Mouse (Mus musculus) natural killer cell, adult 2 months (primary cell): ENCODE measurements at regions not wholly inside any gene's neighbourhood (a gene's known extent, or its start where the extent isn't known, plus 50 kb on each side); places are given as distances from the start of the nearest gene placed in this dataset.

Experiments
- DNase-seq, 2 experiments: peaks; one replicate each; pipeline ENCODE4 v3.0.0; 2022; ENCODE audit warnings: low spot score in 2 of 2

DNA sequence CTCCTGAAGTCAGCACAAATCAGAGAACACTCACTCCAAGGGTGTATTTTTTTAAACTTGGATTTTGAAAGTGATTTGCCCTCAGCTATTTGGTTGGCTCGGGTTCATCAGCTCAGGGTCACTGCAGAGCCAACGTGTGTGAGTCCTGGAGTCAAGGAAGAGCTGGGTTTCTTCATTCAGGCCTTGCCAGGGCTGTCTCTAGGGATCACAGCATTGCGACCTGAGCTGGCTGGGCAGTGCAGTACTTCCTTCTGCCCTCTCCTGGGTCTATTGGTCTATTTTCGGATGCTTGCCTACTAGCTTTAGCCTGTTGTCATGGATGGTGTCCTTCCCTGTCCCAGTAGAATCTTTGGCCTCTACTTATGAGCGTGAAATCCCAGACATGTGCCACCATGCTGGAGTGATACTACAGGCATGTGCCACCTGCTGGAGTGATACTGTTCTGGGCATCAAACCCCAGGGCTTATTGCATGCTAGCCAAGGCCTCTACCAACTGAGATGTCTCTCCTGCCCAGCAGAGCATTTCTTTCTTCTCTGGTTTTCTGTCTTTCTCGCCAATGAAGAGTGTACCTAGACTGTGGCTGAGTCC is 211.7 kb upstream of the Rbfox1 start:
- DNase-seq = no peak

DNA sequence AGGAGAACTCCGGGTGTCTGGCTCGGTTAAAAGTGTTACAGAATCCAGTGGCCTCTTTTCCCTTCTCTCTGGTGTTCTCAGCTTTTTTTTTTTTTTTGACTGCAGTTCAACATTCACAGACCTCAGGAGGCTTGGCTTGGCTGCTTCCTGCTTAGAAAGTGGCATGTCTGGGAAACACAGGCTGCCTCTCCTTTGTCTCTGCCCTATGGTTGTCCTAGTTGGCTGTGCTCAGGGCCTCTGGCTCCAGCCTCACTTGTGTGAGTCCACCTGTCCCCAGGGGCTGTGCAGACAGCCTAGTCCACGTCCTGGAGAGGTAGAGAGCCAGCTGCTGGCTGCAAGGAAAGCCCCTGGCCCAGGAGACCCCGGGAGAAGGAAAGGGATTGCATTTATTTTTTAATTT is 212.3 kb upstream of the Rbfox1 start:
- DNase-seq = no peak

DNA sequence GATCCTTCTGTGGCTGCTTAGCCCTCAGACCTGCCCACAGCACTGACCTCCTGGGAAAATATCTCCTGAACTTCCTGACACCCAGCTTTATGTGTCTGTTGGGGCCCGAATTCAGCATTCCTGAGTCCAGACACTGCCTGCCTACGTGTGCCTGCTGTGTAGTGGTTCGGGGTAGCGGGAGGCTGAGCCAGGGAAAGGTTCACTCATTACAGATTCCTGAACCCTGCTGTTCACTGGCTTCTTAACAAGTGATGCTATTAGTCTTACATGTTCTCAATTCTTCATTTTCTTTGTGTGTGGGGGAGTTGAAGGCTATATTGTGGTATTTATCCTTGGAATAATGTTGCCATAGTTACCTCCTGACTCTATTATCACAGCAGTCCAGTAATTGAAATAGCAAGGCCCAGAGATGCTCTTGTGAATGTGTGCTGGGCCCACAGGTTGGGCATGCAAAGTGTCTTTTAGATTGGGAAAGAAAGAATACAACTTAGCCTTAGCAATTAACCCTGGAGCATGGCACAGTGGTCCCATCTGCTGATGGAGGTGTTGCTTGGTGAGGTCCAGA is 216.7 kb upstream of the Rbfox1 start:
- no peak for DNase-seq

DNA sequence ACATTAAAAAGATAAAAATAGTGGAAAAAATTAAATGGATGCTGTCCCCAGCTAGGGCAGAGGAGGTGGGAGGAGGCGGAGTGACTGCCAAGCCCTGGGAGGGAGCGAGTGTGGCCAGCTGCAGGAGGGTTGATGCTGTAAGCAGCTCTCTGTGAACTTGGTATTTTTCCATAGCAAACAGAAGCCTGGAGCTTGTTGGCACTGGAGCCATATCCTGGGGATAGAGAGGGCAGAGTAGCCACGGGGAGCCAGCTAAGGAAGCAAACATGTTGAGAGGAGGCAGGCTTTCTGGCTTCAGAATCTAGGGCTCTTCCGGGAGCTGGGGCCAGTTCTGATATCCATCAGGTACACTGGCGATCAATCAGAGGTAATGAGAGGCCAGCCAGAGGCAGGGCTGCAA is 223.2 kb upstream of the Rbfox1 start:
- no peak for DNase-seq

DNA sequence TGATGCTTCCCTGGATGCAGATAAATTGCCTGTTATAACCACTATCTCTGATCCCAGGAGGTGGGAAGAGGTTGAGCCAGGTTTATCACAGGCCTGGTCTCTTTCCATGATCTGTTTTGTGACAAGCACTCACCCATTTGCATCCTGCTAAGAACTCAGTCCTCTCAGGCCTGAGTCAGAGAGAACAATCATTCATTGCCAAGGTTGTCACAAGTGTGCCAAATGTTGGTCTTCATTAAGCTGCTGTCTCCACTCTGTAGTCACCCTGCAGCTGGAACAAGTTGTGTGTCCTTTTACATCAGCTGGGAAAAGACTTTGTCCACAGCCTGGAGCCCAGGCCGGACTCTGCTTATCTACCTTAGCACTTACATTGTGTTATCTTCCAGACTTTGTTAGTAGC is 233.6 kb upstream of the Rbfox1 start:
- no peak for DNase-seq

DNA sequence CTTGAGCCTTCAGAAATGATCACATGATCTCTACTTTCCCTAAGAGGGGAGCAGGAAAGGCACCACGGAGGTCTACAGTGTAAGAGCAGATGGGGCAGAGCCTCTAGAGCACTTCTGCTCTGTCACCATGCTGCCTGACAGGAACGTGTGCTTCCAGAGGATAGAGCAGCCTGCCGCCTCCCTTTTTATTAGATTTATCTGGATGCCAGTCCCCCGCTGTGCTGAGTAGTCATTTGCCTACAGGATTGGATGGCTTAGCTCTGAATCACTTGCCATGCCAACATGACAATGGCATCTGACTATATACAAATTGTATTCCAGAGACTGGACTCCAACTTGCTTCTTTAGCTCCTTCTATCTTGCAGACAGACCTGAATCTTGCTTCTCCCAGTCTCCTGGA is 234.2 kb upstream of the Rbfox1 start:
- no peak for DNase-seq

DNA sequence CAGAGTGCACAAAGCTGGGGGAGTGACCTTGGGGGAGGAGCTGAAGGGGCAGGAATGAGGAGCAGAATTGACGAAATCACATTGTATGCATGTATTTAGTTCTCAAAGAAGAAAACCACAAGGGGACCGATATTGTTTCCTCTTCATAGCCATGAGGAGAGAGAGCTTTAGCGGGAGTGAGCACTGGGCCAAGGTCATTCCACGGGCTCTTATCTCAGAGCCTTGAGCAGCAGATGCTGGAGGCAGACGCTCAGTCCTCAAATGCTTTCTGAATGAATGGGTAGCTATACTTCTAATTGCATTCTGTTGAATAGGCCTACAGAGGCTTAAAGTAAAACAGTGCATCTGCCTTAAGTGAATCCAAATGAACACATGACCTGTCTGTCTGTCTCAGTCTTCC is 245.2 kb upstream of the Rbfox1 start:
- no peak for DNase-seq

DNA sequence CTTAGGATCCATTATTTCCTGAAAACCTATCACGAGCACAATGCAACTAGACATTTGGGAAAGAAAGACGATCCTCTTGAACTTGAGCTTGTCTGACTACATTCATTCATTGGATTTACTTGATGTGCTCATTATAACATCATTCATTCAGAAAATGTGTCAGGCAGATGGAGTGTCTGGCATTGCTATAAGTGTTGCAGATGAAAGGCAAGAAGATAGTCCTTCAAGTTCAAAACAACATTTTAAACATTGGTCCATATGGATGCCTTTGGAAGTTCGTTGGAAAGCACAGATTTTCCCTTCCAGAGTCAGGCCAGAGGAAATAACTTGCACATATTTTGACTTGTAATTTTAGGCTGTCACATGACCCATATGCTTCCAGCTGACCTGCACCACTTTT is 255.2 kb upstream of the Rbfox1 start:
- DNase-seq = no peak

DNA sequence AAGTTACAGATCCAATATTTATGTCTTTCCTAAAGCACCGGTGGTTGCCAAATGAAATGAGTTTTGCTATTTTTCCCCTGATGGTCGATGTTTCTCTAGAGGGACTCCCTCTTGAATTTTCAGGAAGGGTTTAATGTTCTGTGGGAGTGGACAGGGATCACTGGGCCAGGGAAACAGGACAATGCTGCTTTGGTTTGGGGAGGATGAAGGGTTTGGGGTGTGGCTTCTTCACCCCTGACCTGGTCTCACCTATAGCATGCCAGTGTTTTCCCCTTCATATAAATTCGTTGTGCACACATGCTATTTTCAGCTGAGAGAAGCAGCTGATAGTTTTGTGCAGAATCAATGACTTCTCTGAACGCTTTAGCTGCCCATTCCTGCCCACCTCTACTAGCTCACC is 257.2 kb upstream of the Rbfox1 start:
- DNase-seq = no peak

DNA sequence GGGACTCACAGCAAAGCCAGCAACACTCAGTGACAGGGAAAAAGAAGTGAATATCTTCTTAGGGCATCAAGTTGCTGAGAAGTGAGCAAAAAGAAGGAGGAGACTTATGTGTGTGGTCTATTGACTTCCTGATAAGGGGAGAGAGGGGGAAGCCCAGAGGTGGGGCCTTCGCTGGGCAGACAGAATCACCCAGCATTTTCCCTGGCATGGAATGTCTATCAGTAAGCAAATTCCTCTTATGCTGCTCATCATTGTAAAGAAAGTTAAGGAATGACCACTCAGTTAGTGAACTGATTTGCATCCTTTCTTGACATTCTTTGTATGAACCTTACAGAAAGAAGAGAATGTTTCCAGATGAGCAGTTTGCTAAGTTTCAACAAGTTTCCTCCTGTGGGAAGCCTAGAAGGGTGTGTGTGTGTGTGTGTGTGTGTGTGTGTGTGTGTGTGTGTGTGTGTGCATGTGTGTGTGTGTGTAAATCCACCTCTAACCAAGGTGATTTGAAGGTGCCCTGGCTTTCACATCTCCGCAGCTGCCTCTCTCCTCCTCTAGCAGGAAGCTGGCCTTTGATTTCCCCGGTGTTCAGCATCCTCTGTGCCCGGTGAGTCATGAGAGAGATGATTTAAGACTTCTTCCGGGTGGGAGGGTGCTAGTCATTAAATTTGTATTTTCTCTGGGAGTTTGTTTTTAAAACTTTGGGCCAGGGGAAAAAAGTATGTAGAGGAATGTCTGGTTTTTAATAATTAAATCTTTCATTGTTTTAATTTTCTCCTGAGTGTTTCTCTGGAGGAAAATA is 257.8 kb upstream of the Rbfox1 start:
- DNase-seq = no peak

DNA sequence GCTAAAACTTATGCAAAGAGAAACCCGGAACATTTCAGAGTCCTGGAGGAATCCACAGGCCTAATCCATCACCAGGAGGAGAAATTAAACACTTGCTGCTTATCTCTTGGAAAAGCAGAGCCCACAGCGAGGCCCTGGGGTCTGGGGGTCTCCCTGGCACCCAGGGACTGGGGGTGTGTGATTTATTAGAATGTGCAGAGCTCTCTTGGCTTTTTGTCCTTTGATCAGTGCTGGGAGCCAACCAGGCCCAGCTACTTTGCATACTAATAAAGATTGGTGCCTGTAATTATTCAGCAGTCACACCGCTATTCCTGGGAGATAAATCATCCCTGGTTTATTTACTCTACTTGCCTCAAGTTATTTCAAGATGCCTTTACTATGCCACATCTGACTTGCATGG is 260.0 kb upstream of the Rbfox1 start:
- DNase-seq = no peak

DNA sequence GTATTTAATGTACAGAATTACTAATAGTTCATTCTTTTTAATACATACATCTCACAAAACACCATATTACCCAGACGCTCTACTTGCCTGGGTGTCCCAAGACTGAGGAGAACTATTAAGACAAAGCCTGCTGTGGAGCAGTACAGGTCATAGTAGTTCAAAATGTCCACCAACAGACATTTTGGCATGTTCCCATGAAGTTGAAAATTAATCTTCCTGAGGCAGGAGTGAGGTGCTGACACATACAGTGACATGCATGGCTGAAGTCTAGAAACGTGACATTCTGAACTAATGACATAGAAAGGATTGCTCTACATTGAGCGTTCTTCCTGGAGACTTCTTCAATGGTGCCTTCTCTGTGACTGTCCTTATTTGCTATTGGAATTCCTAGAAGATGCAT is 264.6 kb upstream of the Rbfox1 start:
- DNase-seq = no peak

DNA sequence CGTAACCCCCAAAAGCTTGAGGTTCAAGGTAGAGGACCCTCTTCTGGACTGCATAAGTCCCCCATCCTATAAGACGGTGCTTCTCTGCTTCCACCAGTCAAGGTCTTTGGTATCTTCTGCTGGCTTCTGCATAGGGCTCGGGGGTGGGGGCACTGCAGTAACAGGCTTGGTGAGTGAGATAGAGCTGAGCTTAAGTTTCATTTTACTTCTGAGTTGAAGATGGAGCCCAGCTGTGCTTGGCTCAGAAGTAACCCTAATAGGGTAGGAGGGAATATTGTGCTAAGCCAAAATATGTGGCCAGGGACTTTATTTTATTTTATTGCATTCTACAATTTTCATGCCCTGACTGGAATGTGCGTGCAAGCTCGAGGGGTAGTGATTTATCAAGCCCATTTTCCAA is 268.8 kb upstream of the Rbfox1 start:
- no peak for DNase-seq

DNA sequence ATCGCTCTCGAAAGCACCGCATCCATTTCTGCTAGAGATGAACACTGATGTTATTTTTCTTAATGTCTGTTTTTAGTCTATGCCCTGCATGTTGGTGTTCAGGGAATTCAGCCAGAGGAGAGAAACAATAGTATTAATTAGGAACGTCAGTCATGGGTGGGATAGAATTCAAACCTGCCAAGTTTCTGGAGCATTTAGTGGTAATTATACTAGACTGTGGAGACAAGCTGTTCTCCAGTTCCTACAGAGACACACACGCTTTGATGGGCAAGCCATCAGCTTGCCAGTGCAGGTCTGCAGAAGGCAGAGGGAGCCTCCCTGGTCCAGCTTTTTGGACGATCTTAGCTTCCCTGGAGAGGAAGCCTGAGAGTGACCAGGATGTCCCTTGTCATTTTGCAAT is 289.8 kb upstream of the Rbfox1 start:
- no peak for DNase-seq

DNA sequence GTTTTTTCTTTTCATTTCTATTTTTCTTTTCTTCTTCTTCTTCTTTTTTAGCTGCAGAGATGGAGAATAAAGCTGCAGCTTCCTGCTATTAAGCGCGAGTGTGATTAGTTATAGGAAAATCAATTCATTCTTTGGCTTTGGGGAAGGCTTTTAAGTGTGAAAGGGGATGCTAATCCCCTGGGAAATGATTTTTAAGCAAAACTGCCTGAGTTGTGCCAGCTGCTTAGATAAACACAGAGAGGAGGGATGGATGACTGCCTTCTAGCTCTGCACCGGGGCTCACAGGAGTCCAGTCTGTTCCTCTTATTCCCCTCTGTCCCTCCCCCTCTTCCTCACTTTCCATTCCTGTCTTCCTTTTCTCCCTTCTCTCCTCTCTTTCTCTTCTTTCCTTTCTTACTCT is 306.8 kb upstream of the Rbfox1 start:
- no peak for DNase-seq

DNA sequence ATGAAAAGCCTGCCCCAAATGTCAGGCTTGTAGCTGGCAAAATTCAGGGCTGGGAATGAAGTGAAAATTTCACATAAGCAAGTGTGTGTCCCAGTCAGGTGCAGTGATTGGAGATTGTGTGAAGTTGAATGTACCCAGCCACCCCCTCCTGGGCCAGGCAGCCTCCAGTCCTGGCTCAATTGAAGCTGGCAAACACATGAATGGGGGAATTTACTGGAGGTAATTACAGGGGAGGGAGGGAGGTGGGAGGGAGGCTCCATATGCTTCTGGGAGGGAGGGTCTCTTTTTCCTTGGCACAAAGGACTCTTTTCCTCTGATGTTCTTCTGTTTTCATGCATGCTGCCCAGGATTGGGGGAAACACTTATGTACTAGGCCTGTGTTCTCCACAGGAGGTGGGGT is 312.4 kb upstream of the Rbfox1 start:
- DNase-seq = no peak

DNA sequence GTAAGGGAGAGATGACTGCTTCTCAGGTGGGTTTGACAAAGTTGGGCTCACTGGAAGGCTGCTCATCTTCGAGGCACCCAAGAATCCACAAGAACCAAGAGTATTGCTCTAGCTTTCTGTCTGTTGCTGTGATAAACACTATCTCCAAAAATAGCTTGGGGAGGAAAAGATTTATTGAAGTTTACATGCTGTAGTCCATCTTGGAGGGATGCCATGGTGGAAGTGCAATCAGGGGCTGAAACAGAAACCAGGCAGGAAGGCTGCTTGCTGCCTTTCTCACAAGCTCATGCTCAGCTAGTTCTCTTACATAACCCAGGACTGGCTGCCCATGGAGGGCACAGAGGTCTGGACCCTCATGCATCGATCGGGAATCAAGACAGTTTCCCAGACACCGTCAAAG is 314.5 kb upstream of the Rbfox1 start:
- no peak for DNase-seq

DNA sequence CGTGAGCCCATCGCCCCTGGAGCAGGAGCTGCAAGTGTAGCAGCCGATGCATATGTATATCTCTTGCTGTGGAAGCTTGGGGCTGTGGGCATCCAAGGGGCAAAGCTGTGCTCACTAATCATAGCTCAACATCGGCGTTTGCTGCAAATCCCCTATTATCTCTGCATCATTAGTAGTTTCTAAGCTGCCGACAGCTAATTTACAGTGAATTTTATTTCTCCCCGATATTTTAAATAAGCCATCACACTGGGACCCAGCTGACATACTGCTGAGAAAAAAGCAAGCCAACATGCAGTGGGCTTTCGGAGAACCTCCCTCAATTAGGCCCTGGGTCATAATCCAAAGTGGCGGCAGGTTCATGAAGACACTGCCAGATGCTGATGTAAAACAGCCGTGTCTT is 313.3 kb upstream of the Eef2kmt start:
- DNase-seq = no peak

DNA sequence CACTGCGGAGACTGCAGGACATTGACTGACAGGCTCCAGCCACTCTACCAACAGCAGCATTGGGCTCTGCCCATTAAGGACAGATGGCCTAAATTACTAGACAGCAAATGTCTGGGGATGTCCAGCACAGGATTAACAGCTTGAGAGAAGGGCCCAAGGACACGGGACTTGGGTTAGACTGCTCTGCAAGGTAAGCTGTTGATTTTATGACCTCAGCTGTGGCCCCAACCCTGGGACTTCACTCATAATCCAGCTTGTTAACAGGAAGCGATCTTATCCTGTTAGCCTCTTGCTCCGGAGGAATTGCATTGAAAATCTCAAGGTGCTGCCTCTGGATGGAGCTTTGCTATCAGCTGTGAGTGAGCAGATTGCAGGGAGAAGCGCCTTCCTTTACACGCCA is 293.2 kb upstream of the Eef2kmt start:
- DNase-seq = no peak

DNA sequence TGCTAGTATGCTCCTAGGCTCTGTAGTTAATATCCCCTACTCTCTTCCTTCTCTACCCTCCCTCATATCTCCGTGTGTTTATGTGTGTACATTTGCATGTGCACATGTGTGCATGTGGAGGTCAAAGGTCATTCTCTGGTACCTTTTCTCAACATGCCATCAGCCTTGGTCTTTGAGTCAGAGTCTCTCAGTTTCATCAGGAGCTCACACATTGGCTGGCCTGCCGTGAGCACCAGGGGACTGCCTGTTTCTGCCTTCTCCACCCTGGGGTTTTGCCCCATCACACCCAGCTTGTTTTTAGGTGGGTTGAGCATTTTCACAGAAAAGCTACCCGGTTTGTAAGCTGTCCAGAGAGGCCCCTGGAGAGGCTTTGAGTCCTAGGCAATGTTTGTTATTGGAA is 292.8 kb upstream of the Eef2kmt start:
- no peak for DNase-seq

DNA sequence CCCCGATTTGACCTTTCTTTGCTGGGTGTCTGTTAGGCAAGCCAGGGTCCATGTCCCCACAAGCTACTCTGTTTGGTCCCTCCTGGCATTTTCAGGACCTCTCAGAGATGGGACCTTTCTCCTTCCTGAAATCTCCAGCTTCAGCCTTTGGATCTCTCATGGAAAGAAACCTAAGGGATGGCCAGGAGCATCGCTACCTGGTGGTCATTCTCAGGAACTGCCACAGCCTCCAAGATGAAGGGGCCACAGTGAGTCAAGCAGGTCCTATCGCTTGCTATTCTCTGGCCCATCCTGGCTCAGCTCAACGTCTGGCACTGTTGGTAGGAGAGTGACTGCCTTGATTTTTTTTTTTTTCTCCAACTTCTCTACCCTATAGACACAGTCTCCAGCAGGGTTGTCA is 291.0 kb upstream of the Eef2kmt start:
- no peak for DNase-seq

DNA sequence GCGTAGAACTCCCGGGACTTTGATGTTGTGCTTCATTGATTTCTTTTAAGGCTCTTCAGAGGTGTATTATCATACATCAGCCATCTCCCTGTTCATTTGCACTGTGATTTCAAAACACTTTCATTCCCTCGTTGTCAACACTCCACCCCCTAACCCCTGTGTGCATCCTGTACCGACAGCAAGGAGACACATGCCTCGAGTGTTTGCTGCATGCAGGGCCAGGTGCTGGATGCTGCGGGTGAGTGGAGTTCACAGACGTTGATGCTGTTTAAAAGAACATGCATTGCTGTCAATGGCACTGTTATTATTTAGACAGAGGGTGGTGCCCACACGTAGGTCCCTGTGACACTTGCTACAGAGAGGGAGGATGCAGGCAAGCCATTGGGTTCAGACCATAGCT is 290.0 kb upstream of the Eef2kmt start:
- no peak for DNase-seq

DNA sequence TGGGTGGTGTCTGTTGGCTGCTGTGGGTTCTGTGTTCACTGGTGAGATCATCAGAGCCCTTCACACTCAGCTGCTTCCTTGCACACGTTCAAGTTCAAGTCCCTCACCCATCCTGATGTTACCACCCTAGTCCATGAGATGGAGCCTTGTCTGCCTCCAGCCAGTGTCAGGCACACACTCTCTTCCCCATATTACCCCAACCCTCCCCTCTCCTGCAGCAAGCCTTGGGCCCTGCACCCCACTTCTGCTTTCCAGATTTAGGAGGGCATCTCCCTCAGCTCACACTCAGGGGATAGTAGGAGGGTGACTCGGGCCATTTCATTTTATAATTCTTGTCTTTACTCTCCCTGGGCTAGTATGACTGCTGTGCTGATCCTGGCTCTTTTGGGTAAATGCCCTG is 288.7 kb upstream of the Eef2kmt start:
- DNase-seq = no peak
